Mouse (Mus musculus) limb, embryonic 11.5 days (tissue): ENCODE measurements at regions not wholly inside any gene's neighbourhood (a gene's known extent, or its start where the extent isn't known, plus 50 kb on each side); places are given as distances from the start of the nearest gene placed in this dataset.
"Not testable (repeated sequence)": the region's sequence is repeated elsewhere in the genome, so short reads cannot be mapped to it uniquely, and the experiment has no call there.

Source experiments
- ATAC-seq: fragments of 200-750 bp; cut with Nextera tagmentation; 2 replicates; pipeline ENCODE4 v1.8.0; 2017; ENCODE audit warnings: low read depth; ENCODE audit not compliant: insufficient number of reproducible peaks, low FRiP score, low TSS enrichment
- DNase-seq: peaks from one replicate; pipeline ENCODE4 v3.0.0-alpha.2; 2015; ENCODE audit warnings: low spot score
- H3K27ac ChIP-seq: fragments of 300-500 bp; sonication (generic); replicated peaks from 2 replicates; pipeline ENCODE4 v1.5.1; 2014; ENCODE audit warnings: low read depth, mild to moderate bottlenecking, low read length
- H3K27me3 ChIP-seq: fragments of 300-500 bp; sonication (generic); 2 replicates; pipeline ENCODE4 v1.6.1; 2014; ENCODE audit warnings: mild to moderate bottlenecking, low read length, mixed read lengths; ENCODE audit not compliant: control insufficient read depth, insufficient read depth
- H3K36me3 ChIP-seq: fragments of 300-500 bp; sonication (generic); 2 replicates; pipeline ENCODE4 v1.6.1; 2014; ENCODE audit warnings: mild to moderate bottlenecking, low read length, moderate library complexity, mixed read lengths; ENCODE audit not compliant: control insufficient read depth, insufficient read depth
- H3K4me1 ChIP-seq: fragments of 300-500 bp; sonication (generic); 2 replicates; pipeline ENCODE4 v1.6.1; 2014; ENCODE audit warnings: low read length, mixed read lengths; ENCODE audit not compliant: control insufficient read depth, insufficient read depth
- H3K4me2 ChIP-seq: fragments of 300-500 bp; sonication (generic); 2 replicates; pipeline ENCODE4 v1.6.1; 2014; ENCODE audit warnings: low read depth, mild to moderate bottlenecking, moderate library complexity; ENCODE audit not compliant: severe bottlenecking
- H3K4me3 ChIP-seq: fragments of 300-500 bp; sonication (generic); 2 replicates; pipeline ENCODE4 v1.5.1; 2014; ENCODE audit warnings: low read depth, low read length
- H3K9ac ChIP-seq: fragments of 300-500 bp; sonication (generic); 2 replicates; pipeline ENCODE4 v1.6.1; 2014; ENCODE audit warnings: mild to moderate bottlenecking, low read length
- H3K9me3 ChIP-seq: fragments of 300-500 bp; sonication (generic); 2 replicates; pipeline ENCODE4 v1.6.1; 2016; ENCODE audit warnings: low read length; ENCODE audit not compliant: control insufficient read depth
- WGBS: fragments of 180-500 bp; shearing (Covaris S2); extraction: QIAGEN DNeasy Blood & Tissue Kit; methylation state at CpG from one replicate; pipeline ENCODE4 v1.1.7; 2014; 5-methylcytosine and 5-hydroxymethylcytosine counted together

DNA sequence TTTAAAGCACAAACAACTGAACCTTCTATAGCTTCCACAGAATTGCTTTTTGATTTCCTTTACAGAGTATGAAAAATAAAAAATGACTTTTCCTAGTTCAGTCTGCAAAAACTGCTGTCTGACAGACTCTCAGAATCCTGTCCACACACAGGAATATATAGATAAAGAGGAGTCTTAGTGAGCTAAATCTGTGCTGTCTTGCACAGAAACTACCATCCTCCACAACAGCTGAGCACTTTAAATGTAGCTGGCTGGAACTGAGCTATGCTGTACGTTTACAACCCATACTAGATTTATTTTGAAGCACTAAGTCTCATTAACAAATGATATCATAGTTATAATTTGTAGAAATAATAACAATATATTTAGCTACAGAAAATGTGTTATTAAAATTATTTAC is 279.7 kb downstream of the Phf3 start:
- no peak overlapping the region for H3K4me2 ChIP-seq
- H3K36me3 ChIP-seq: no peaks in the 10 kb centered on the region
- H3K9me3 ChIP-seq: no peaks in the 10 kb centered on the region
- H3K4me1 ChIP-seq: no peaks in the 10 kb centered on the region
- 58% methylated on average over 1 of the region's 1 CpGs for WGBS
- no peaks in the 10 kb centered on the region for H3K27me3 ChIP-seq
- H3K4me3 ChIP-seq: no peak overlapping the region
- H3K27ac ChIP-seq: no peak overlapping the region
- no peak for DNase-seq
- no peak overlapping the region for H3K9ac ChIP-seq
- ATAC-seq: no peak

DNA sequence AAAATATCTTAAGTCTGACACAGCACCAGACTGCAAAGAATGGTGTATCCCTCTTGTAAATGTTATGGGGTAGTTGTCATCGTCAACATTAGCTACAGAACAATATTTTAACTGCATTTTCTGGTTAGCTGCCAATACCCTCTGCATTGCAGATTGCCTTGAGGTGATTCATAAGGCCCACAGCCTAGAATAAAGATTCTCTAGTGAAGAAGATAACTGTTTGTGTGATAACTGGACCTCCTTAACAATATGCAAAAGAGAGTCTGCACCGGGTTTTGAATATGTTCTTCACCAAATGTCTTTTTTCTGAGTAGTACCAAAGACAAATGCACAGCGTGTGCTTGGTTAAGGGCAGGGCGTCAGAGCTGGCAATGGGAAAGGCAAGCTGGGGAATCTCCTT is 283.0 kb downstream of the Phf3 start:
- 84% methylated on average over 4 of the region's 4 CpGs for WGBS
- no peak overlapping the region for H3K9ac ChIP-seq
- H3K27ac ChIP-seq: no peak overlapping the region
- ATAC-seq: no peak
- no peaks in the 10 kb centered on the region for H3K36me3 ChIP-seq
- no peaks in the 10 kb centered on the region for H3K27me3 ChIP-seq
- no peak overlapping the region for H3K4me2 ChIP-seq
- no peak for DNase-seq
- H3K4me3 ChIP-seq: no peak overlapping the region
- H3K9me3 ChIP-seq: no peaks in the 10 kb centered on the region
- H3K4me1 ChIP-seq: no peaks in the 10 kb centered on the region

DNA sequence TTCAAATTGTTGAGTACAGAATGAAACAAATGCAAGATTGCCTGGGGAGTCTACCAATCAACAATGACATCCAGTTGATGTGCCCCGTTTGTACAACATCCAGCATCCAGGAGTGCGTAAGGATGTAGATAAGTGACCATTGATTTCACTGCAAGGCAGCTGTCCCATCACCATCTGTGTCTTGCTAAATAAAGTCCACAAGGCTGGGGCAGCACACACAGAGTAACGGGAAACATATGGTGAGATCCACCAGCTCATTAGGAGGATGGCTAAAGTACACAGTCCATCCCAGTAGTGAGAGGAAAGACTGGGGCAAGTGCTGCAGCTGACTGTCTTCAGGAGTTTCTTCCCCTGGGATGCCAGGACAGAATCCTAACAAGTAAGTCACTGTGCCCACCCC is 284.8 kb downstream of the Phf3 start:
- Histone ChIP-seq H3K4me3 (no peak overlapping the region), H3K27me3 (no peaks in the 10 kb centered on the region), H3K9ac (no peak overlapping the region), H3K9me3 (no peaks in the 10 kb centered on the region), H3K4me2 (no peak overlapping the region), H3K27ac (no peak overlapping the region), H3K36me3 (no peaks in the 10 kb centered on the region), H3K4me1 (no peaks in the 10 kb centered on the region)
- 36% methylated on average over 3 of the region's 3 CpGs for WGBS
- DNase-seq (no peak), ATAC-seq (no peak)

DNA sequence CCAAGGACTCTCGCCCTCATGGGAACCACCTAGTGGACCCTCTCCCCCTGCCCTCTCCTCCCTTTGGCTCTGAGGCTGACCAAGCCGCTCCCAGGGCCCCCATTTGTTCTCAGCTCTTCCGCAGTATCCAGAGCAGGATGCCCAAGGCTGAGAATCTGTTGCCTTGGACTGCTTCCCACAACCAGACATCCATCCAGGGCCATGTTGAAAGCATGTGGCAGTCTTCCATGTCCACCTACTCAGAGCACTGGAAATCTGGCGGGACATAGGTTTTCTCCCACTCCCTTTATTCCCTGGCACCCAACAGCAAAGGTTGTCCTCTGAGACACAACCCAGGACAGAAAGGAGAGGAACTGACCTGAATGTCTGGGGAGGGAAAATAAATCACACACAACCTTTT is 285.4 kb downstream of the Phf3 start:
- DNase-seq: no peak
- Histone ChIP-seq H3K4me1 (no peaks in the 10 kb centered on the region), H3K36me3 (no peaks in the 10 kb centered on the region), H3K27ac (no peak overlapping the region), H3K9ac (no peak overlapping the region), H3K9me3 (no peaks in the 10 kb centered on the region), H3K4me3 (no peak overlapping the region), H3K27me3 (no peaks in the 10 kb centered on the region), H3K4me2 (no peak overlapping the region)
- no peak for ATAC-seq
- 84% methylated on average over 4 of the region's 4 CpGs for WGBS

DNA sequence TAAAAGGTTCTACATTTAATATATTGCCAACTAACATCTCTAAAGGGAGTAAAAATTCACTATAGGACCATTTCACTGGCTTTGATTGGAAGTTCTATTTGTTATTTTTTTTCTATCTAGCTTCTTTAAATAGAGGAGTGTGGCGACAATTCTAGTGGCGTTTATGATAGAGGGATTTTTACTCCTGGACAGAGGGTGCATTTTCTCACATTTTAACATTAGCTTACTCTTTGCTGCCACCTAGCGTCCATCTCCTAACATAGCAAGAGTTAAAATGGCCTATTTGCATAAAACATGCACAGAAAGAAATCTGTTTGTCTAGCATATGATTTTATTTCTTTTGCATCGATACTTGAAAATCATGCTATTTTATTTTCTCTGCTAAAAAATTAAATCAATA is 288.9 kb downstream of the Phf3 start:
- Histone ChIP-seq H3K4me1 (no peaks in the 10 kb centered on the region), H3K27ac (no peak overlapping the region), H3K4me2 (no peak overlapping the region), H3K4me3 (no peak overlapping the region), H3K36me3 (no peaks in the 10 kb centered on the region), H3K9ac (no peak overlapping the region), H3K27me3 (no peaks in the 10 kb centered on the region), H3K9me3 (no peaks in the 10 kb centered on the region)
- ATAC-seq (no peak), DNase-seq (peak; percentile 62)
- WGBS: 4% methylated on average over 4 of the region's 4 CpGs

DNA sequence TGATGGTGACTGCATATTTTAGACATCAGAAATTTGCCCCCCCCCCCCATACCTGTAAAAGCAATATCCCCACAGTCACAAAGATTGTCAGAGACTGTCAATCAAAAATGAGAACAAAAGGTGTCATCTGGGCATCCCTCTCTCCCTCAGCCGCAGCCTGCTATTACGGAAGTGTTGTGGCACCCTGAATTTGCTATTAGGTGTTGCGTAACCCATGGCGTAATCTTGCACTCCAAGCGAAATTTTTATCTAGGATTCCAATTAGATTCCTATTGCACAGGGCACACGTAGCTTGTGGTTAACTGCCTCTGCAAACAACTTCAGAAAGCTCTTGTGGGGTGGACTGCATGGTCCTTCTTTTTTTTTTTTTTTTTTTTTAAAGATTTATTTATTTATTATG is 289.9 kb downstream of the Phf3 start:
- no peaks in the 10 kb centered on the region for H3K4me1 ChIP-seq
- no peaks in the 10 kb centered on the region for H3K27me3 ChIP-seq
- WGBS: 87% methylated on average over 6 of the region's 6 CpGs
- H3K36me3 ChIP-seq: no peaks in the 10 kb centered on the region
- H3K4me2 ChIP-seq: no peak overlapping the region
- DNase-seq: no peak
- no peak overlapping the region for H3K9ac ChIP-seq
- ATAC-seq: no peak
- H3K4me3 ChIP-seq: no peak overlapping the region
- no peak overlapping the region for H3K27ac ChIP-seq
- no peaks in the 10 kb centered on the region for H3K9me3 ChIP-seq

DNA sequence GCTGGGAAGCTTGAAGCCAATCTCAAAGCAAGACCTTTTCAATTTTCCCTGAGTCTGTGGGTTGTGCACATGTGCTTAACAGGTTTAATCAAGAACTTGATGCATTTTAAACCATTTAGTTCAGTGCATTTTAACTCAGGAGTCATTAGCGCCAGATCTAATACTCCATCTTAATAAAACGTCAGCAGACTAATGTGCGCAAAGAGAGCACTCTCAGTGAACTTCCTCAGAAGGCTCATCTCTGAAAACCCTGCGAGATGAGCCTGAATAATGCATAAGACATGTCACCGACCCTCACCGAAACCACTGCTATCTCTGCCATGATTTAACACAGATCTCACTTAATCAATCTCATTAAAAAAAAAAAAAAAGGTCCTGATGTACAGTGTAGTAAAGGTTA is 309.0 kb downstream of the Phf3 start:
- ATAC-seq (no peak), DNase-seq (no peak)
- H3K27ac ChIP-seq: no peak overlapping the region
- no peaks in the 10 kb centered on the region for H3K4me1 ChIP-seq
- no peak overlapping the region for H3K4me2 ChIP-seq
- H3K27me3 ChIP-seq: no peaks in the 10 kb centered on the region
- H3K9ac ChIP-seq: no peak overlapping the region
- WGBS: 91% methylated on average over 6 of the region's 6 CpGs
- H3K4me3 ChIP-seq: no peak overlapping the region
- H3K36me3 ChIP-seq: no peaks in the 10 kb centered on the region
- no peaks in the 10 kb centered on the region for H3K9me3 ChIP-seq

DNA sequence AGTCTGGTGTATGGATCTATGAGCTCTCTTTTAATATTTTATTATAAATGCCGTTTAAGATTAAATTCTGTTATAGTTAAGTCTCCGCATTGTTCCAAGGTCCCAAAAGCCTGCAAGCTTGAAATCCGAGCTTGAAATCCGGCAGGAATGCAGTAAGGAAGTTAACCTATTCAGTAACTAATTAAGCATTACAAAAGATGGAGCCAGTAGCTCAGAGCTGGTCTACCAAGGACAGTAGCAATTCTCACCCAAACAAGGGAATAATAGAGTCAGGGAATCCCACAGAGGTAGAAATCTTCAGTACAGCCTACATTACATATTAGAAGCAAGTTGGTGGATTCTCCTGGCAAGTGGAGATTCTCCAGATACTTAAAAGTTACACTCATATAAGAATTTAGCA is 325.0 kb downstream of the Phf3 start:
- H3K27me3 ChIP-seq, H3K4me2 ChIP-seq, H3K27ac ChIP-seq, H3K9ac ChIP-seq, H3K36me3 ChIP-seq, H3K4me3 ChIP-seq, DNase-seq, H3K9me3 ChIP-seq, H3K4me1 ChIP-seq, ATAC-seq: not testable (repeated sequence)
- WGBS: 48% methylated on average over 4 of the region's 4 CpGs

DNA sequence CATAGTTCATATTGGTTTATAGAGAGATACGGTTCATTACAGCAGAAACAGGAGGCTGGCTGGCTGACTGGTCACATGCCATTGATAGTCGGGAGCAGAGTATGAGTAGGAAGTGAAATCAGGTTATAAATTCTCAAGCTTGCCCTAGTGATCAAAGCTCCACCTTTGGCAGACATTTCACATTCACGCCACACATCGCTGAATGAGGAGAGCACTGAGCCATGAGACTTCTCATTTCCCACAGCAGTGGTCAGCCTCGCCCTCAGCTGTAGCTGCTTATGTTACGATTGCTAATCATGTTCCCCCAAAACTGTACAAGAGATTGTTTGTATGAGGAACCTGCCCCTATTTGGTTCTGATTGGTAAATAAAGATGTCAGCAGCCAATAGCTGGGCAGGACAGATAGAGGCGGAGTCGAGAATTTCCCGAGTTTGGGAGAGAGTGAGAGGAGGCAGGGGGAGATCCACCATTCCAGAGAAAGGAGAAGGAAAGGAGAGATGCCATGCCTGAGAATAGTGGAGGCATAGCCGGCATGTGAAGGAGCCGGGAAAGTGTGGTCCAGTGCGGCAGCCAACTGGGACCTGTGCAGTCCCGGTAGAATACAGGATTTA is 333.5 kb downstream of the Phf3 start:
- WGBS: 84% methylated on average over 13 of the region's 13 CpGs
- H3K27ac ChIP-seq: no peak overlapping the region
- H3K4me3 ChIP-seq: no peak overlapping the region
- no peak overlapping the region for H3K9ac ChIP-seq
- no peak overlapping the region for H3K4me2 ChIP-seq
- no peaks in the 10 kb centered on the region for H3K9me3 ChIP-seq
- peak; percentile 67; the same call in 1 of the 2 replicates for ATAC-seq
- no peaks in the 10 kb centered on the region for H3K36me3 ChIP-seq
- H3K4me1 ChIP-seq: no peaks in the 10 kb centered on the region
- no peak for DNase-seq
- H3K27me3 ChIP-seq: no peaks in the 10 kb centered on the region
